Mouse (Mus musculus) erythroblast, embryonic 14.5 days (primary cell): ENCODE results near the gene Cep131.

Experiments
- GATA1 ChIP-seq: IDR thresholded peaks from 2 replicates; pipeline ENCODE4 v1.6.1; 2012; ENCODE audit warnings: low read length, inconsistent platforms, mixed read lengths
- TAL1 ChIP-seq: IDR thresholded peaks from 3 replicates; pipeline ENCODE4 v1.6.1; 2012; ENCODE audit warnings: low read length, inconsistent platforms, mixed read lengths

DNA sequence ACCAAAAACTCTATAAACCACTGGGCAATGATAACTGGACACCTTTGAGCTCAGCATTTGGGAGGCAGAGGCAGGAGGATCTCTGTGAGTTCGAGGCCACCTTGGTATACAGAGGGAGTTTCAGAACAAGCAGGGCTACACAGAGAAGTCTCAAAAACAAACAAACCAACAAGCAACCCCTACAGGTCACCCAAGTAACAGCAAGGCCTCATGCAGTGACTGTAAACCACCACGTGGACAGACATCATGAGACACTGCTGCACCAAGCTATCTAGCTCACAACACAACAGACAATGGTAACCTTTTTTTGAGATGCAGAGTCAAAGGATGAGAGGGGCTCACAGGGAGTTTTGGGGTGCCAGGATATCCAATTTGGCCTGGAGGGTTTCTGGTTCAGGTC is 40.2 kb upstream of the Cep131 start:
- TF ChIP-seq GATA1 (no peak), TAL1 (no peak)
